Mouse (Mus musculus): ENCODE measurements around the gene Ppie.
"Not testable (repeated sequence)": the region's sequence is repeated elsewhere in the genome, so short reads cannot be mapped to it uniquely, and the experiment has no call there.

Gene Ppie

DNA sequence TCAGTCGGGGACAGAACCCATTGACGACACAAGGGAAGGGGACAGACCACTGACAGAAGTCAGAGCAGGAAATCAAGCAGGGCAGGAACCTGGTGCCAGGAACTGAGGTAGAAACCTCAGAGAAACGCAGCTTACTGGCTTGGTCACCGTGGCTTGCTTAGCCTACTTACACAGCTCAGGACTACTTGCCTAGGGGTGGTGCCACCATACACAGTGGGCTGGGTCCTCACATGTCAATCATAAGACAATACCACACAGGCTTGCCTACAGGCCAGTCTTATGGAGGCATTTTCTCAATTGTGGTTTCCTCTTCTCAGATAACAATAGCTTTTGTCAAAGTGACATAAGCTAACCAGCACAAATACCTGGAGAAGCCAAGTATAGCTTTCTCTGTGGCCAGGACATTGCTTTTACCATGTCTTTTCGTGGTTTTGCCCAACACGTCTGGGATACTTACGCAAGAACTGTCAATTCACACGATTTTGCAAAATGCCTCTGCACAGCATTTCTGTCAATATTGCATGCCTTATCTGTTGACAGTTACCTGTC lies 27.5 kb downstream of the Ppie start:
- no peak for DNase-seq

DNA sequence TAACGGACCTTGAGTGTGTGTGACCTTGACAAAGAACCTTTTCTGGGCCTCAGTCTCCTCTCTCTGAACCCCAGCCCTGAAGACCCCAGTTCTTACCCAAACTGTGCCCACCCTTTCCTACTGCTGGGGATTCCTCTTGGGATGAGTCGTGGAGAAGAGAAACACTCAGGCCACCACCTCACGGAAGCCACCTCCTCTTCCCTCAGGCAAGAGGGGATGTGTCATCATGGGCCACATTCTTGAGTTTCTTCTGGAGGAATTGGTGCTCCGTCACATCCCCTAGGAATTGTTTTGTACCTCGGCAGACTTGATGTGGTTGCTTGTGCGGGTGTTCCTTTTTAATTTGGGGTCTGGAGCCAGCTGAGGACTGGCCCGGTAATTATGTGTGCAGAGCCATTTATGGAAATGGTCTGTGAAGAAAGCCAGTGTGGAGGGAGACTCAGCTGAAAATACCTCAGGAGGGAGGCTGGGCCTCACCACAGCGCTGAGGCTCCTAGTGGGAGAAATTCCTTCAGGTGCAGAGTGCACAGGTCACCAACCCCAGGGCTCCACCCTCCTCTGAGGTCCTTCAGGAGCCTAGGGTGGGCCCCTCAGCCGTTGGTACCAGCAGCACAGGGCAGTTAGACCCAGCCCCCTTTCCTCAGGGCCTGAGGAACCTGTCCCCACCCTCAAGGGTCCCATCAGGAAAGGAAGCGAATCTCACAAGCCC lies 28.3 kb downstream of the Ppie start:
- not testable (repeated sequence) for DNase-seq

DNA sequence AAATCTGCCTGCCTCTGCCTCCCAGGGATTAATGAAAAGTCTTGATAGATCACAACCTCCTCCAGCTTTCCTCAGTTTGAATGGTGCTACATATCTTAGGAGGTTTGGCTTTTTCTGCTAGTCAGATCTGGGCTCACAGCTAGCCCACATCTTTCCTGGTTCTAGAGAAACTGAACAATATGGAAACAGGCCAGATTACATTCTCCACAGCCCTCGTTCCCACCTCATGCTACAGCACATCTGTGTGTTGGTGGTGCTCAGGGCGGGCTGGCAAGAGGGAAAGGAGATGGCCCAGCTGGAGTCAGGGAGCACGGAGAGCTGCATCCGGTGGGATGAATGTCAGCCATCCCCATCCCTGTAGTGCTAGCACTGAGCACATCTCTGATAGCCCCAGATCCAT lies 29.0 kb downstream of the Ppie start:
- no peak for DNase-seq

DNA sequence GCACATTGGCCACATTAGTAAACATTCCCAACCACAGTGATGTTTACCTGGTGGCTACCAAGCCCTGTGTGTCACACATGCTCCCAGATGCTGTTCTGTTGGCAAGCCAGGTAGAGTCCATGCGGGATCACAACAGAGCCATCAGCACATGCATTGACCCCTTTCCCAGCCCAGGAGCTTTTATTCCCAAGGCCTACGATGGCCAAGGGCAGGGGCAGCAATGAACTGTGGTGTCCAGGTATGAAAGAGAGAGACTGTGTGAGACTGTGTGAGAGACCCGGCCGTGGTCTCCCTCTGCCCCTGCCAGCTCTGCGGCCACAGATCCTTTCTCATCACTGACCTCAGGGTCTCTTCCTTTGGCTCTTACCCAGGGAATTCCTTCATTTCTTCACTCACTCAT lies 31.7 kb downstream of the Ppie start:
- no peak for DNase-seq

DNA sequence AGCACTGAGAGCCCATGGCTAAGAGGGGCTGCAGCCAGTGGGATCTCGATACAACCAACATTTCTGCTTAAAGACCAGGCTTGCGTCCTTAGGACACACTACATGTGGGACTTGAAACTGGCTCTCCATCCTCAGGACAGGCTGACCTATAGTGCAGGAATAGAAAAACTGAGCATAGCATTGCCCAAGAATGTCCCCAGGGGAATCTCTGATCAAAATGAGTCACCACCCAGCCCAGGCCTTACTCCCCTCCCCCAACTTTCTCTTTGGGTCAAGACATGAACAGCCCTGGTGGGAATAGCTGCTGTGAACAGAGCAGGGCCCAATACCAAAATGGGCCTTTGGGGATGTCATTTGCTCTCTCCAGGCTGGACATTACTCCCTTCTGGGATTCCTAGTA lies 32.9 kb downstream of the Ppie start:
- DNase-seq, result no peak

DNA sequence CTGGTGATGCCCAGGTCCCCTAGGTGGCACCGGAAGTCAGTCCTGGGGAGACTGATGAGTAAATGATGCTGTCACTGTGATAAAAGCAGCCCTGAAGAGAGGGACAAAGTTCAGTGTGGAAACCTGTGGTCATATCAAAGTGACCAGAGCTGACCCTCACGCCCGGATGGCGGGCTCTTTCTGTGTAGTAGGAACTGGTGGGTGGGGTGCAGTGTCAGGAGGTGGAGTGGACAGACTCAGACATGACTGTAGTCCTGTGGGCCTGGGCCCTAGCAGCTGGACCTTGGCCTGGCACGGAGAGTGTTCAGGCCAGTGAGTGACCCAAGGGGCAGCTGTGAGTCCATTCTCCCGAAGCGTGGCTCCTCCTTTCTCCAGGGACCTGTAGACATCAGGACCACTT lies 33.8 kb downstream of the Ppie start:
- not testable (repeated sequence) for DNase-seq

DNA sequence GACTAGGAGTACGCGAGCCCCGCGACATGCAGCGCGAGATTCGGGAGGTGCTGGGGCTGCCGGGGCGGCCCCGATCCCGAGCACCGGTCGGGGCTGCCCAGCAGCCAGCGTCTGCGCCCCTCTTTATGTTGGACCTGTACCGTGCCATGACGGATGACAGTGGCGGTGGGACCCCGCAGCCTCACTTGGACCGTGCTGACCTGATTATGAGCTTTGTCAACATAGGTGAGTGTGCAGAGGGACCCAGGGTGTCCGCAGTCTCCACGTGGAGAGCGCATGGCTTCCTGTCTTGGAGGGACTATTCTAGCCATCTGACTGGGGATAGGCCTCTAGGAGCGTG lies 34.3 kb downstream of the Ppie start:
- DNase-seq, result no peak

DNA sequence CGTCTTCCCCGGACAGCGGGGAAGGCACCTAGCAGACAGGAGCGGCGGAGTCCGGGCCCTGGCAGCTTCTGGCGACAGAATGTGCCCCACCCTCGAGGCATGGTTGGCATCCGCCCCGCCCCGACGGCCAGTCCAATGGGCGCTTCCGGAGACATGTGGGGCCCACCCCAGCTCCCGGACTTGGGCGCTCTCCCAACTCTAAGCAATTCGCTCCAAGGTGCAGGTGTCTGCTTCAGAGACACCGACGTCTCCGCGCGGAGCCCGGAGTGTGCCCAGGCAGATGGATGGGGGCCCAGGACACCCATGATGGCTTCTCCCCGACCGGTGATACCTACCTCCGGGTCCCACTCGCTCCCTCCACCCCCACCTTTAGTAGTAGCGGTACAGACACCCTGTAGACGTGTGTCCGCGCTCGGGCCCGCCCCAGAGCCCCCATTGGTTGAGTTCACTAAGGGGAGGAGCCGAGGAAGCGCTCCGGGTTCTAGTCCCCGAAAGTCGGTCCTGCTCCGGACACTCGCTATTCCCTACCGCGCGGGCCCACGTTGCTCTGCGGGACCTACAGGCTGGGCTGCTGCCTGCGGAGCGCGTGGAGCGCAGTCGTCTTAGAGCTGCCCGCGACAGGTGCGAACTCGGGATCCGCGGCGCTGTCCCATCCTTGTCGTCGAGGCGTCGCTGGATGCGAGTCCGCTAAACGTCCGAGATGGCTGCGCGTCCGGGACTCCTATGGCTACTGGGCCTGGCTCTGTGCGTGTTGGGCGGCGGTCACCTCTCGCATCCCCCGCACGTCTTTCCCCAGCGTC lies 34.9 kb downstream of the Ppie start, which contains the start of gene Bmp8b:
Gene Bmp8b (plus strand): TSS at position 515 of the 800 bp plus-strand sequence.
- no peak for DNase-seq

DNA sequence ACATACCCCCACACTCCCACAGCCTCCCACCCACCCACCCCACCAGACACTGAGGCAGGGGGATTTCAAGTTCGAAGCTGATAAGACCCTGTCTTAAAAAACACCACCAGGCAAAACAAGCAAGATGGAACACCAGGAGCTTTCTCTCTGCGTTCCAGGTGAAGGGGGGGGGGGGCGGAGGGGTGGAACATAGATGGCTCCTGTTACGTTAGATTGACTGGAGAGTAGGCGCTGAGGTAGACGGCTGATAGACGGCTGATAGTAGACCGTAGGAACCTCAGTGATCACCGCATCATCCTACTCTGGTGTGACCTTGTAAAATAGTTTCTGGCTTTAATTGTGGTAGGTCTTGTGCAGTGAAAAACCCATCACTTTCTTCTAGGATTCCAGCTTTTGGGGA lies 45.9 kb downstream of the Ppie start:
- no peak for DNase-seq

DNA sequence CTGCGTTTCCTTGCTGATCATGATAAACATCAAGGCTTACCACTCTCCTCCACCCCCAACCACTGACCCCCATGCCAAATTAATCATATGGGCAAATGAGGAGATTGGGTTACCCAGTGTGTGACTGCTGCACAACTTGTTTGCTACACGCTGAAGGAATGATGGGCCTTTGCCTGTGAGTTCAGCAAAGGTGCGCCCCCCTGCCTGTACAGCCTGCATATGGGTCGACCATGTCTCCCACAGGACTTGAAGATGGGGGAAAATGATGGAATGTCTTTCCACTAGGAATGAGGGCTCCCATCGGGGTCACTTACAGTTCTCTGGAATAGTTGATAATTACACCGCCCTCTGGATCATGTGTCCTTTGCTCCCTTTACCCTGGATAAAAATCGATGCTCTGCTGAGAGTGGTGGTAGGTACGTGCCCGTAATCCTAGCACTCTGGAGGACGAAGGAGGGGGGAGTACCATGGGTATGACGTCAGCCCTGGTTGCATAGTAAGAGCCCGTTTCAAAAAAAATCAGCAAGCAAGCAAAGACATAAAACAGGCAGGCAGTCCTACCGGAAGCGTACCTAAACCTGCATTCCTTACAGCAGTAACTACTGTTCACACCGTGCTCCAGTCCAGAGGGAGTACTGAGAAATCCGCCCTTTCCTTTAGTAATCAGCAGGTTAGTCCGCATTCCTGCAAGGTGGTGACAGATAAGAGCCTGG lies 46.5 kb downstream of the Ppie start:
- no peak for DNase-seq

DNA sequence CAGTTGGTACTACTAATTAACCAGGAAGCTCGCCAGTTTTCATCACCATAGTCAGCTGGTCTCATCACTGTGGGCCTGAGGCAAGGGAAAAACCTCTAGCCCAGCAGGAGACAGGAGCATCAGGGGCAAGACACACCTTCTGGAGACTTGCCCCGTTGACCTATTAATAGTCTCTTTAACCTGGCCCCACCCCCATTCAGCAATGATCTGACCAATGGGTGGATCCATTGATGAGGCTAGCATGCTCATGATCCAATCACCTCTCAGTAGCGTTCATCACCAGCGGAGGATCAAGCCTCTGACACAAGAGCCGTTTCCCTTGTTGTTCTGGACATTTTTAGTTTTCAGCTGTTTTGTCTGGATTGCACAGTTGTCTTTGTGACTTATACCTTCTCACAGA lies 47.1 kb downstream of the Ppie start:
- no peak for DNase-seq

DNA sequence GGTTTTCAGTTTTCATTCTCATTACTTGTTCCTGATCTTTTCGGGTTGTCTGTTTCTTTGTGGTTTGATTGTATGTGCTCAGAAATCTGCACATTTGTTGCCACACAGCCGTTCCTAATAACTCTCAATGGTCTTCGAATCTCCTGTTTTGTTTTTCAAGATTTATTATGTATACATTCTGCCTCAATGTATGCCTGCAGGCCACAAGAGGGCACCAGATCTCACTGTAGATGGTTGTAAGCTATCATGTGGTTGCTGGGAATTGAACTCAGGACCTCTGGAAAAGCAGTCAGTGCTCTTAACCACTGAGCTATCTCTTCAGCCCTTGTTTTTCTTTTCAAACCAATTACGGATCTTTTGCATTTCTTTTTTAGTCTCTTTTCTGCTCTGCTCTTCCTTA lies 53.4 kb downstream of the Ppie start:
- no peak for DNase-seq

DNA sequence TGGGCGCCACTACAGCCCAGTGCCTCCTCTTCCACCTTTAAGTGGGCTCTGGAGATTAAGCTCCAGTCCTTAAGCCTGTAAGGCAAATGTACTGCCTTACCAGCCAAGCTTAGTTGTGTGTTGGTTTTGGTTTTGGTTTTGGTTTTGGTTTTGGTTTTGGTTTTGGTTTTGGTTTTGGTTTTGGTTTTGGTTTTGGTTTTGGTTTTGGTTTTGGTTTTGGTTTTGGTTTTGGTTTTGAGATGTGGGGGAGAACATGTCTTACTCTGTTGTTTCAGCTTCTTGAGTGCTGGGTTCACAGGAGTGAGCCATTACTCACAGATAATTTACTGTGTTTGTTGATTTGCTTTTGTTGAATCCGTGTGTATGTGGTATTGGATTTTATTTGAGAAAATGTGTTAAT lies 54.5 kb downstream of the Ppie start:
- no peak for DNase-seq

DNA sequence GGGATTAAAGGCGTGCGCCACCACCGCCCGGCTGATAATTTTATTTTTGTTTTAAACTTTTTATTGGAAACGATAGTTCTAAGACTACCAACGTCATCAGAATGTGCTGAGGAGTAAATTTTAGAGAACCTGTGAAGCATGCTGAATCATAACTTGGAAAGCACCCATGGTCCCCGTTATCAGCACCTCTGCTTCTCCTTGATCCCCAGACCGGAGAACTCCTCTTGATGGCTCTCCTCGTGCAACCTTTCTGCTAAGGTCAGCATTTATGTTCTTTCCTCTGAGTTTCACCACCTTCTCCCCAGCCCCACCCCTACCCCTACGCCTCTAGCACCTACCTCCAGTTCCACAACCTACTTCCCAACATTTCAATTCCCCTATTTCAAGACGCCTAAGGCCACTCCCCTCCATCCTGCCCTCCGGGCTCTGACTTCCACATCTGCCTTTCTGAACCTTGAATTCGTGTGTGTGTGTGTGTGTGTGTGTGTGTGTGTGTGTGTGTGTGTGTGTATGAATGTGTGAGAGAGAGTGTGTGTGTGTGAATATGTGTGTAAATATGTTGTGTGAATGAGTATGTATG lies 56.3 kb downstream of the Ppie start:
- DNase-seq, result no peak

DNA sequence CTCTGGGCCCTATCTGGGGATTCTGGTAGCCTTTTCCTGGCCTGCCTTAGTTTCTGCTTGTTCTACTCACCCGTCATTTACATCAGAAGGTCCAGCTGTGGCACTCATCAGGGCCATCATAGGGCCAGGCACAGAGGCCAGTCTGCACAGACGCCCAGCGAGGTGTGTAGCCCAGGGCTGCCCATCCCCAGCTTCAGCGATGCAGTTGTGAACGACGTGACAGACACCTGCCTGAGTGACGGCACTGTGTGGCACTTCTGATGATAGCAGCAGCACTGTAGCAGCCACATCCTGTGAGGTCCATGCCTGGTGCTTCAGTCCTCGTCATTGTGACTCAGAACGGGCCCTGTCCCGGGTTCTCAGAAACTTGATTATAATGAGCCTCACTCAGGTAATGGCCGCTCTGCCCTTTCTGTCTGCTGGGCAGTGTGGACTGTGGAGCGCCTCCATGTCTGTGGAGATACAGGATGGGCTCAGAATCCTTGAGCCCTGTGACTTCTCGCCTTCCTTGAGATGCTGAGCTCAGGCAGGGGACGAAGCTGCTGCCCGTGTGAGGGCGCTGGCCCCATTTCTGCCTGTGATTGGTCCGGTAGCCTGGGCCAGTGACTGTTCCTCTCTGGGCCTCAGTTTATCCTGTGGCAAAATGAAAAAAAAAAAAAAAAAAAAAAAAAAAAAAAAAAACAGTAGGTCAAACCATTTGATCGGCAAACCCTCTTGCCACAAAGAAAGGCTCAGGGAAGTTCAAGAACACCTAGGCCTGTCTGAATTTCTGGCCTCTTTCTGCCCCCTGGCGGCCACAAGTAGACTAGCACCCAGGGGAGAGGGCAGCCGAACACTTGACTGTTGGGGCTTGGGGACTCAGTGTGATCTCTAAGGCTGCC lies 57.2 kb downstream of the Ppie start:
- DNase-seq, result peak; percentile 65 to 84

DNA sequence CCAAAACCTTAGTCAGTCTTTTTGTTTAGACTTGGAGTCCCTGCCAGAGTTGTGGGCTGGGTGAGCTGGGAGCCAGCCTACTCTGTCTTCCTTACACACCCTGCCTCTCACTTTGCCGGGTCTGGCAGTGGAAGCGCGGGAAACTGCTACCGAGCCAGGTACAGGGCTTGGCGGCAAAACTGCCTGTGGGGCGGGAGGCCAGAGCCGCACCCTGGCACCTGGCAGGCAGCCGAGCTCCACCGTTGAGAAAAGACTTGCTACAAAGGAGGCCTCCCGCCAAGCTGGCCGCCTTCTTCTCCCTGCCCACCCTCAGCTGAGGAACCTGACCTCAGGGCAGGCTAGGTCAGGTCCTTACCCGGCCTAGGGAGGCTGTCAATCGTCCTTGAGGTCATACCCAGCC lies 59.0 kb downstream of the Ppie start:
- DNase-seq, result peak; percentile 31 to 45

DNA sequence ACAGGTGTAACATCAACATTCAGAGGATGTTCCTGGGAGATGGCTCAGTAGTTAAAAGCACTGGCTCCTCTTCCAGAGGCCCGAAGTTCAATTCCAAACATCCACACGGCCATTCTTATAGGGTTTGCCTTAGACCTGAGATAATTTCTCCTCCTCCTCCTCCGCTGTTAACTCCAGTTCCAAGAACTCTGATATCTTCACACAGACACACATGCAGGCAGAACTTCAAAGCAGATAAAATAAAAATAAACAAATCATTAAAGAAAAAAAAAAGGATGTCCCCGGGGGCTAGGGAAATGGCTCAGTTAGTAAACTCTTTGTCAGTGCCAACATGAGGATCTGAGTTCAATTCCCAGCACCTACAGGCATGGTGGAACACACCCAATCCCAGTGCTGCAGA lies 61.5 kb downstream of the Ppie start:
- DNase-seq, result no peak
